Mouse (Mus musculus): ENCODE data around the gene Hmcn1. TPM values are rescaled to one million over a fixed set of nuclear protein-coding genes. Genes with fewer than 3 reads are reported as not detected.

Hmcn1 gene
- total RNA-seq (2021), result 1 to 10 TPM; 1.4 TPM
- long read RNA-seq, experiment 1, result 0 reads
- long read RNA-seq, experiment 2, result 0 reads

DNA sequence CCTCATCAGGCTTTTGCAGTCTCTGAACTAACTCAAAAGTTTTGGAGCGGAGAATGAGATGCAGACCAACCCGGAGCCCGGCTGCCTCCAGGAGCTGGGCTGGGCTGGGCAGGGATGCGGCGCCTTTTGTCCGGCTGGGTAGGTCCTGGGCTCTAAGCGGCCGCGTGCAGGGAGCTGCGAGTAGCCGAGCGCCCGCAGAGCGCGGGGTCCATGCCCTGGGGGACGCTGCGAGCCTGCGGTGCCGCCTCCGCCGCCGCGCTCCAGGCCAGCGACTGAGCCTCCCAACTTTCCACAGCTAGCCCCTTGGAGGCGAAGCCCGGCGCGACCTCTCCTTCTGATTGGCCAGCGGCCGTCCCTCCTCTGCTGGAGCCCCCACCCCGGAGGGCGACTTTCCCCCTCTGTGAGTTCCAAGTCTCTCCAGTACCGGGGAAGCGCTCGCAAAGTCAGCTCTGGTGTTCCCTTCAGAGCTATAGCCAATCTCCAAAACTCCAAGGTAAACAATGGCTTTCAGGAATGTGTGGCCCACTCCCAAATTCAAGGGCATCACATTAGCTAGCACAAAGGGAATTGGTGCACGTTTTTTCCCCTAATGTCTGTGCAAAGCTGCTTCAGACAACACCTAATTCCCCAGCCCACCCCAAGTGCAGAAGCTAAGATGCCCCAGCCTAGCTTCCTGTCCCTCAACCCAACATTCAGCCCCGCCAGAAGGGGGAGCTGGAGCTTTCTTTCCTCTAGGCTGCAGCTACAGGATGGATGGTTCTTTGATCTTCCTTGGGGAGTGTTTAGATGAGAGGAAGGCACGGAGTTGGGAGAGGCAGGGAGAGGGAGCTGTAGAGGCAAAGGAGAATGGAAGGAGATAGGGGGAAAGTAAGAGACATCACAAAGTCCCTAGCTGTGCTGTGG lies at the start of gene Hmcn1:
Gene Hmcn1, minus strand, starts transcription at position 274 of the 903 bp plus-strand sequence.
- peak; percentile 7 to 22 for DNase-seq (ENCODE audit: low spot score in 2 of 2)

- no peak for DNase-seq (ENCODE audit: low spot score in 2 of 2)
Observed at GRCm38 (mm10) chr1:151040945-151041649, 47.9 kb upstream of the Hmcn1 start.

DNA sequence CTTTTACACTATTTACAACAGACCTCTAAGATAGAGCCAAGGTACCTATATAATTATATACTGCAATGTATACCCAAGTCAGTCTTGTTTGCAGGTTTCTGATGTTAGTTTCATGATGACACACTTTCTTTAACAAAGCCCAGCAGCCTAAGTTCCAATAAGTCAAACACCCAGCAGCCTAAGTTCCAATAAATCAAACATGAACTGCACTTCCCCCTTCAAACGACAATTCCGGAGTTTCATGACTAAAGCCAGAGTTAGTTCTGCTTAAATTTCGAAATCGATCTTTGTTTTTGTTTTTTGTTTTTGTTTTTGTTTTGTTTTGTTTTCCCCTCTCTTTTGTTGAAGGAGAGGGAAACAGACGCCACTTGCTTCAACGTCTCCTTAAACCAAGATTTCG lies 47.1 kb upstream of the Hmcn1 start:
- no peak for DNase-seq (ENCODE audit: low spot score in 2 of 2)

- no peak for DNase-seq (ENCODE audit: low spot score in 2 of 2)
Observed at GRCm38 (mm10) chr1:151039189-151039588, 46.0 kb upstream of the Hmcn1 start.

DNA sequence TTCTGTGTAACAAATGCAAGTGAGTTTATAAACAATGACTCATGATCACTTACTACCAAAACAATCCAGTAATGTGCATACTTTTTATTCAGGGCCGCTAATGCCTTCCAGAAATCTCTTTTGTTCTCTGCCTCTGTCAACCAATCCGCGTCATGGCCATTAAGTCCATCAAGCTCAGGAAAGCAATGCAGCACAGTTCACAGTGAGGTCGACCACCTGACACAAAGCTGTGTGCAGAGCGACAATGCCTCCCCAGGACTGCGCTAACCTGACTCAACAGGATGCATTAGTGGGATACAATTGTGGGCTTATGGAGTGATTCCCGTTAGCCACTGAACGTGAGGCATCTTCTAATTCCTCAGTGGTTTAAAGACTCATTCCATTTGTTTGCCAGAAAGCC lies 45.3 kb upstream of the Hmcn1 start:
- DNase-seq (ENCODE audit: low spot score in 2 of 2), result no peak

- DNase-seq (ENCODE audit: low spot score in 2 of 2), result no peak
Observed at GRCm38 (mm10) chr1:151036405-151036985, 43.3 kb upstream of the Hmcn1 start.

- DNase-seq (ENCODE audit: low spot score in 2 of 2), result no peak
Observed at GRCm38 (mm10) chr1:151035766-151036165, 42.5 kb upstream of the Hmcn1 start.

DNA sequence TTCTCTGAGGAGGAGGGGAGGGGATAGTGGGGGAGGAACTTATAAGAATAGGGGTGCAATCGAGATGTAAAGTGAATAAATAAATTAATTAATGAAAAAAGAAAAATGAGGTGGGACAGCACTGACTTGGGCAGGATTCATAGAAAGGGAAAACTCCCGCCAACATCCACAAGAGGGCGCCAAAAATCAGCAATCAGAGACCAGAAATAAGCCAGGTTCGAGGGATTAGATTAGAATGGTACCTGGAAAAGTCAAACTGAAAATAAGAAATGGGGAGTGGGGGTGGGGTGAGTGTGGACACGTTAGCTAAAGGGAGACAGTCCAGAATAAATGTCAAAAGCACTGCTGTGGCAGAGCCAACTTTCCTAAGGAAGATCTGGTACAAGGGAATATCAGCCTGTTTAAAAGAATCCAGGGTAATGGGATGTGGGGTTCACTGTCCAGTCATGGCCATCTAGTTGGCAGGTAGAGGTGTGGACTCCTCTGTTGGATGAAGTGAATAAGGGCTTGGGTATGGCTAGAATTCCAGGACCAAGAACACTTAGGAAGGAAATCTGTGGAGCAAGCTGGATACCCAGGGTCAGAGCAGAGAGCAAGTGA lies 41.9 kb upstream of the Hmcn1 start:
- peak; percentile 62 to 63 for DNase-seq (ENCODE audit: low spot score in 2 of 2)

GRCm38 (mm10) chr1:151033291-151033690 lies 40.1 kb upstream of the Hmcn1 start:
- no peak for DNase-seq (ENCODE audit: low spot score in 2 of 2)

DNA sequence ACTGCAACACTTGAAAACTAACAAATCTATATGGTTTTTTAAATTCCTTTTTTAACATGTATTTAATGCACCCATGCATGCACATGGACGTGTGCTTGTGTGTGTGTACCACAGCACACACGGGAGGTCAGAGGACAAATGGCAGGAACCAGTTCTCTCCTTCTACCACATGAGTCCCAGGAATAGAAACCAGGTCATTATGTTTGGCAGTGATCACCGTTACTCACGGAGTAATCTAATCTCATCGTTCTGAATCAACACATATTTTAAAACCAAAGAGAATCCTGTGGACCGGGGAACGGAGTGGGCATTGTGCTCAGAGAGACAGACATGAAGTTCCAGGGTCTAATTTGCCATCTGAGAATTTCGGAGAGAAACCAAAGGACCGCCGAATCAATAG lies 38.3 kb upstream of the Hmcn1 start:
- DNase-seq (ENCODE audit: low spot score in 2 of 2), result no peak

DNA sequence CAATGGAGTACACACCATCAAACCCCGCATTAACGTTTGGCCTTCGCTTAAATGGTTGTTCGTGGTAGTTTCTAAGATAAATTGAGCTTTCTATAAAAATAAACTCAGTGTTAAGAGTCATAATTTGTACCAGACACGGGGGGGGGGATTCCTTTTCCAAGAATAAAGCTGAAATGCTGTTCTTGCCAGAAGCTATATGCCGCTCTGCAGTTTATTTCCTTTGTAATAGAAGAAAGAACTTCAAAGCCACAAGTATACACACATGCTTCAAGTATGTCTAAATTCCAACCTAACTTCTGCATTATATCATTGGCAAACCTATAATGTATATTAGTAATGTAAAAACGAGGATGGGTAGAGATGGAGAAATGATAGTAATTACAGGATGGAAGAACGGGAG lies 37.9 kb upstream of the Hmcn1 start:
- DNase-seq (ENCODE audit: low spot score in 2 of 2), result no peak

DNA sequence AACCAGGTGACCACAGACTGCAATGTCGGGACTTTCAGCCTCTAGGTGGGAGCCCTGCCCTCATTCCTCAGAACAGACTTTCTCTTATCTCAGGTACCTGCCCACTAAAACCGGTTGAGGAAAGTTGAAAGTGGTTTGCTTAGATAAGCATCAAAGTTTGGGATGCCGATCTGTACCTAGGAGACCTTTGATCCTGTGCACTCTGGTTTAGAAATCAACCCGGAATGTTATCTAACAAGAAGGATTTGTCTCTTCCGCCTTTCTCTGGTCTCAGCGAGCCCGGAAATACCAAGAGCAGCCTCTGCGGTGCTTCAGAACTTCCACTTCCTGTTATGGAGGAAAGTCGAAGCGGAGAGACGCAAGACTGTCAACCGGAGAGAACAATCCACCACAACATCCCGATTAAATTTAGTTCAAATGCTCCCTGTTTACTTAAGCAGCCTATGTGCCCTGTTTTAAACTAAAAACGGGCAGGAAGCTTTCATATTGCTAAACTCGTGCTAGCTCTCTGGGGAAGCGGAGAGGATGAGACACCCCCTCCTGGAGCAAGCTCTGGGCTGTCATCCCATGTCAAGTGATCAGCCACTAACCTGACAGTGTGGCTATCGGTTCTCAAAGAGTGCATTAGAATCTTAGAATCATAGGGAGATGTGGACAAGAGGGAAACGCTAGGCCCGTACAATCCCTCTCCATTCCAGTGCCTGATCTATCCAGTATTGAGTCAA lies 32.0 kb upstream of the Hmcn1 start:
- no peak for DNase-seq (ENCODE audit: low spot score in 2 of 2)

DNA sequence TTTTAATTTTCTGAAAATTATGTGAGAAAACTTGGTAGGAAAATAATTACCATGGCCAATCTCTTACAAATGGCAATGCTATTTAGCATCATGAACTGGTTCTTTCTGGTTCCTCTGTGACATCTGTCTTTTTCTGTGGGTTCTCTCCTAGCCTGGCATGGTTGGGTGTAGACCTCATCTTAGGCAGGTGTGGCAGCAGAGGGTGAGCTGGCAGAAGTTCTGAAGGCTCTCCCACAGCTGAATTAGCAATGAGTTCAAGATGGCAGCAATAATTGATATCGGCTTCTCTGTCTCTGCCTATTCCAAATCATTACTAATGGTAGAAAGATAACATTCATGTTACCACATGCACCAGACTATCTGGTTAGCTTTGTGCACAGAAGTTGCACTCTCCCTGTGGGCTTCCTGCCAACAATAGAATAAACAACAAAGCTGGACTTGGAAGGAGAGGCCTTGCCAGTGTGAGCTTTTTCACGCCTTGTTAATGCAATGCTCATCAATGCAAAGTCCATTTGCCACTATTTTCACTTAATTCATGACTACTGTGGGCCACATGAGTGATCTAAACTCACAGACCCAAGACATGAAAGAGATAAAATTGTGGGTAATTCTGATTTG lies 26.1 kb upstream of the Hmcn1 start:
- DNase-seq (ENCODE audit: low spot score in 2 of 2), result no peak

DNA sequence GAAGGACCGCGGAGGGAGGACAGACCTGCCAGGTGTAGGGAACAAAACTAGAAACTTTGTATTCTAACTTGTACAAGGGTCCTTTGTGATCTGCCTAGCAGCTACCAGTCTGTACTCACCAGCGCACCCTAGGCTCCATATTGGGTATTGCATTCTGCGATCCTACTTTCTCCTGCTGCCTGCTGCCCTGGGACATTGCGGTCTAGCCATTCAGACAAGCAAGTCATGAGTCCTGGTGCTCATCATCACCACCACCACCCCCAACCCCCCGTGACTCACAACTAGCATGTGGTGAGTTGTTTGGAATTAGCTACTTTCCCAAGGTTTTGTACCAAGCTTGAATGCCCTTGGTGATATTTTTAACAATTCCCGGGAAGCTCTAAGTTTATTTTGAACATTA lies 17.8 kb upstream of the Hmcn1 start:
- DNase-seq (ENCODE audit: low spot score in 2 of 2), result peak; percentile 61 to 67

GRCm38 (mm10) chr1:151009115-151009797 lies 16.0 kb upstream of the Hmcn1 start:
- peak; percentile 33 to 35 for DNase-seq (ENCODE audit: low spot score in 2 of 2)

GRCm38 (mm10) chr1:151007747-151008146 lies 14.5 kb upstream of the Hmcn1 start:
- DNase-seq (ENCODE audit: low spot score in 2 of 2), result no peak

- DNase-seq (ENCODE audit: low spot score in 2 of 2), result no peak
Observed at GRCm38 (mm10) chr1:151004007-151004406, 10.8 kb upstream of the Hmcn1 start.

DNA sequence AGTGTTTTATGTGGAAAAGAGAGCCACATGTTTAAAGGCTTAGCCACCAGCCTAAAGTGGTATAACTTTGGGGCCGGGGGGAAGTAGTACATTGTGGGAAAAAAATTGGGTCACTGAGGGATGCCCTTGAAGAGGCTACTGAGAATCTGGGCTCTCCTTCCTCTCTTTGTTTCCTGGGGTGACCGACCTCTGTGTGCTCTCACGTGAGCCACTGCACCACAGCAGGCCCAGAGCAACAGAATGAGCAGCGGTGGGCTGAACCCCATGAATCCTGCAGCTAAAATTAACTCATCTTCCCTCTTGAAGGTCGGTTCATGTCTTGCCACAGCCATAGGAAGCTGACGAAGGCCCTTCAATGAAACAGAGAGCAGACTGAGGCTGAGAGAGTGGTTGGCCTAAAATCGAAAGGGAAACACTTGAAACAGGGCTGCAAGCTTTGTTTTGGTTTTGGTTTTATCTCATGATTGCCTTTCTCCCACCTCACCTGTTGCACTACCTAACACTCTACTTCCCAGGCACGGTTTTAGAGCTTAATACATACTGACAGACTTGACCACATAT lies 8.7 kb upstream of the Hmcn1 start:
- no peak for DNase-seq (ENCODE audit: low spot score in 2 of 2)

GRCm38 (mm10) chr1:151000714-151001113 lies 7.5 kb upstream of the Hmcn1 start:
- DNase-seq (ENCODE audit: low spot score in 2 of 2), result no peak

Measured in adrenal gland, adult 18-20 months (tissue).